Mouse (Mus musculus) ES-E14 (cell line): ENCODE data around the gene Myo1b.

ENCODE experiments used
- CHD2 ChIP-seq: IDR thresholded peaks from 2 replicates; pipeline ENCODE4 v1.6.1; 2014; ENCODE audit warnings: mild to moderate bottlenecking, low read depth, low read length, inconsistent platforms
- HCFC1 ChIP-seq: IDR thresholded peaks from 2 replicates; pipeline ENCODE4 v1.6.1; 2012; ENCODE audit warnings: low read length, inconsistent platforms, borderline replicate concordance; ENCODE audit not compliant: insufficient read depth
- MAFK ChIP-seq: IDR thresholded peaks from 2 replicates; pipeline ENCODE4 v1.6.1; 2014; ENCODE audit warnings: mild to moderate bottlenecking, low read depth, low read length, inconsistent platforms; ENCODE audit not compliant: insufficient read depth
- ZC3H11A ChIP-seq: IDR thresholded peaks from 2 replicates; pipeline ENCODE4 v1.6.1; 2012; ENCODE audit warnings: low read depth, mild to moderate bottlenecking, inconsistent platforms, low read length, borderline replicate concordance
- ZNF384 ChIP-seq: IDR thresholded peaks from 2 replicates; pipeline ENCODE4 v1.6.1; 2012; ENCODE audit warnings: low read depth, low read length, inconsistent platforms

- TF ChIP-seq HCFC1 (no peak), ZC3H11A (no peak), CHD2 (no peak), MAFK (no peak), ZNF384 (no peak)
Measured at GRCm38 (mm10) chr1:51897160-51897572, 18.7 kb downstream of the Myo1b start.
